Mouse (Mus musculus) limb, embryonic 12.5 days (tissue): ENCODE data around the gene Ahsa1. TPM values are rescaled to one million over a fixed set of nuclear protein-coding genes. Genes with fewer than 3 reads are reported as not detected.

Experiments
- ATAC-seq: fragments of 200-750 bp; cut with Nextera tagmentation; 2 replicates; pipeline ENCODE4 v1.8.0; 2017; ENCODE audit warnings: low read depth, moderate TSS enrichment; ENCODE audit not compliant: insufficient number of reproducible peaks, insufficient read depth, low FRiP score, low TSS enrichment
- H3K27ac ChIP-seq: fragments of 300-500 bp; sonication (generic); 2 replicates; pipeline ENCODE4 v1.5.1; 2016; ENCODE audit warnings: mild to moderate bottlenecking, moderate library complexity
- H3K27me3 ChIP-seq: fragments of 300-500 bp; sonication (generic); 2 replicates; pipeline ENCODE4 v1.6.1; 2016; ENCODE audit warnings: mild to moderate bottlenecking, moderate library complexity
- H3K36me3 ChIP-seq: fragments of 300-500 bp; sonication (generic); 2 replicates; pipeline ENCODE4 v1.6.1; 2016; ENCODE audit warnings: mild to moderate bottlenecking, moderate library complexity
- H3K4me1 ChIP-seq: fragments of 300-500 bp; sonication (generic); replicated peaks from 2 replicates; pipeline ENCODE4 v1.6.1; 2016
- H3K4me2 ChIP-seq: fragments of 300-500 bp; sonication (generic); 2 replicates; pipeline ENCODE4 v1.6.1; 2016; ENCODE audit warnings: mild to moderate bottlenecking, moderate library complexity
- H3K4me3 ChIP-seq: fragments of 300-500 bp; sonication (generic); replicated peaks from 2 replicates; pipeline ENCODE4 v1.5.1; 2016; ENCODE audit warnings: mild to moderate bottlenecking
- H3K9ac ChIP-seq: fragments of 300-500 bp; sonication (generic); replicated peaks from 2 replicates; pipeline ENCODE4 v1.6.1; 2016; ENCODE audit warnings: mild to moderate bottlenecking, moderate library complexity
- H3K9me3 ChIP-seq: fragments of 300-500 bp; sonication (generic); 2 replicates; pipeline ENCODE4 v1.6.1; 2016; ENCODE audit warnings: mild to moderate bottlenecking, moderate library complexity
- WGBS: fragments of 180-500 bp; shearing (Covaris S2); methylation state at CpG from one replicate; pipeline ENCODE4 v1.1.7; 2016; 5-methylcytosine and 5-hydroxymethylcytosine counted together
- polyA plus RNA-seq: library from polyadenylated mRNA; unstranded; fragments of >200 nt; fragmentation: Nextera tagmentation; extraction: Ambion mirVana; gene quantifications from 2 replicates; pipeline ENCODE4 v1.2.1, GENCODE M21; 2016

The Ahsa1 gene
- polyA plus RNA-seq, 1 experiment from 2014 or later: 227 TPM

- Histone ChIP-seq H3K4me1 (peaks cover 10% of the 10 kb centered on the region), H3K4me3 (no peak overlapping the region), H3K27ac (no peak overlapping the region), H3K36me3 (no peaks in the 10 kb centered on the region), H3K9me3 (no peaks in the 10 kb centered on the region), H3K4me2 (no peak overlapping the region), H3K9ac (no peak overlapping the region), H3K27me3 (no peaks in the 10 kb centered on the region)
- 91% methylated on average over 4 of the region's 4 CpGs for WGBS
- ATAC-seq: no peak
Observed at GRCm38 (mm10) chr12:87282743-87283142, 16.5 kb downstream of the Ahsa1 start.

- Histone ChIP-seq H3K9ac (no peak overlapping the region), H3K27me3 (no peaks in the 10 kb centered on the region), H3K27ac (no peak overlapping the region), H3K4me2 (no peak overlapping the region), H3K4me3 (no peak overlapping the region), H3K36me3 (no peaks in the 10 kb centered on the region), H3K4me1 (peaks cover 4% of the 10 kb centered on the region; the same call in 1 of the 2 replicates), H3K9me3 (peaks cover 5% of the 10 kb centered on the region; the same call in 1 of the 2 replicates)
- ATAC-seq: no peak
- 71% methylated on average over 7 of the region's 7 CpGs for WGBS
Observed at GRCm38 (mm10) chr12:87283706-87284105, 17.4 kb downstream of the Ahsa1 start.

- Histone ChIP-seq H3K27me3 (no peaks in the 10 kb centered on the region), H3K27ac (no peak overlapping the region), H3K4me1 (no peaks in the 10 kb centered on the region), H3K36me3 (no peaks in the 10 kb centered on the region), H3K9ac (no peak overlapping the region), H3K4me2 (no peak overlapping the region), H3K4me3 (no peak overlapping the region), H3K9me3 (peaks cover 5% of the 10 kb centered on the region; the same call in 1 of the 2 replicates)
- 74% methylated on average over 4 of the region's 4 CpGs for WGBS
- no peak for ATAC-seq
Observed at GRCm38 (mm10) chr12:87284268-87284667, 18.0 kb downstream of the Ahsa1 start.

GRCm38 (mm10) chr12:87284726-87285125 is 18.4 kb downstream of the Ahsa1 start:
- Histone ChIP-seq H3K27me3 (no peaks in the 10 kb centered on the region), H3K9ac (no peak overlapping the region), H3K27ac (no peak overlapping the region), H3K9me3 (peaks cover 5% of the 10 kb centered on the region; the same call in 1 of the 2 replicates), H3K36me3 (no peaks in the 10 kb centered on the region), H3K4me2 (no peak overlapping the region), H3K4me1 (no peaks in the 10 kb centered on the region), H3K4me3 (no peak overlapping the region)
- ATAC-seq: no peak
- 89% methylated on average over 5 of the region's 5 CpGs for WGBS

GRCm38 (mm10) chr12:87289100-87289499 is 22.8 kb downstream of the Ahsa1 start:
- WGBS: 89% methylated on average over 5 of the region's 5 CpGs
- H3K27ac ChIP-seq: no peak overlapping the region

GRCm38 (mm10) chr12:87293934-87294333 is 27.7 kb downstream of the Ahsa1 start:
- ATAC-seq: 0 out of 2 replicates have a peak, but pooled peaks have one; percentile 43
- 73% methylated on average over 6 of the region's 6 CpGs for WGBS
- Histone ChIP-seq H3K9ac (no peak overlapping the region), H3K4me2 (no peak overlapping the region), H3K4me3 (no peak overlapping the region), H3K36me3 (no peaks in the 10 kb centered on the region), H3K4me1 (no peaks in the 10 kb centered on the region; the same call in 1 of the 2 replicates), H3K9me3 (no peaks in the 10 kb centered on the region), H3K27ac (no peak overlapping the region), H3K27me3 (peaks cover 9% of the 10 kb centered on the region)

More at GRCm38 (mm10) chr12:87289100-87289499, 22.8 kb downstream of the Ahsa1 start:
- no peak for ATAC-seq
- no peaks in the 10 kb centered on the region for H3K27me3 ChIP-seq
- no peak overlapping the region for H3K9ac ChIP-seq
- H3K4me3 ChIP-seq: no peak overlapping the region
- no peaks in the 10 kb centered on the region for H3K36me3 ChIP-seq
- H3K9me3 ChIP-seq: peaks cover 5% of the 10 kb centered on the region; the same call in 1 of the 2 replicates
- no peaks in the 10 kb centered on the region for H3K4me1 ChIP-seq
- no peak overlapping the region for H3K4me2 ChIP-seq

- Histone ChIP-seq H3K36me3 (no peaks in the 10 kb centered on the region), H3K27me3 (peaks cover 38% of the 10 kb centered on the region), H3K4me1 (peaks cover 5% of the 10 kb centered on the region), H3K27ac (no peak overlapping the region), H3K4me3 (peak overlapping the region; percentile 71), H3K4me2 (peak overlapping the region; percentile 93), H3K9me3 (no peaks in the 10 kb centered on the region), H3K9ac (peak overlapping the region; percentile 77)
- ATAC-seq: no peak
- 9% methylated on average over 29 of the region's 29 CpGs for WGBS
Observed at GRCm38 (mm10) chr12:87299037-87299656, 32.9 kb downstream of the Ahsa1 start.

- peak within 1 kb of the TSS; percentile 77 for H3K9ac ChIP-seq
- peaks cover 5% of the 10 kb centered on the region for H3K4me1 ChIP-seq
- H3K36me3 ChIP-seq: no peaks in the 10 kb centered on the region
- H3K27me3 ChIP-seq: peaks cover 38% of the 10 kb centered on the region
- ATAC-seq: peak; percentile 66; the same call in 1 of the 2 replicates
- WGBS: under 1% methylated on average over 86 of the region's 86 CpGs
- H3K27ac ChIP-seq: no peak within 1 kb of the TSS
- no peaks in the 10 kb centered on the region for H3K9me3 ChIP-seq
- H3K4me3 ChIP-seq: peak within 1 kb of the TSS; percentile 71
- peak within 1 kb of the TSS; percentile 93 for H3K4me2 ChIP-seq
Observed at GRCm38 (mm10) chr12:87299657-87300440, 33.6 kb downstream of the Ahsa1 start, which contains the start of gene Ism2. Gene Ism2, minus strand, starts transcription at chr12:87299705.

GRCm38 (mm10) chr12:87300441-87300690 is 34.1 kb downstream of the Ahsa1 start:
- Histone ChIP-seq H3K27ac (no peak overlapping the region), H3K4me3 (peak overlapping the region; percentile 71)
- no peak for ATAC-seq

GRCm38 (mm10) chr12:87301189-87301588 is 34.9 kb downstream of the Ahsa1 start:
- 51% methylated on average over 4 of the region's 4 CpGs for WGBS
- Histone ChIP-seq H3K27ac (no peak overlapping the region), H3K36me3 (no peaks in the 10 kb centered on the region), H3K4me2 (no peak overlapping the region), H3K4me1 (peaks cover 5% of the 10 kb centered on the region), H3K4me3 (no peak overlapping the region), H3K9ac (no peak overlapping the region), H3K9me3 (no peaks in the 10 kb centered on the region), H3K27me3 (peaks cover 38% of the 10 kb centered on the region)
- no peak for ATAC-seq

More at GRCm38 (mm10) chr12:87300441-87300690, 34.1 kb downstream of the Ahsa1 start:
- peaks cover 38% of the 10 kb centered on the region for H3K27me3 ChIP-seq
- no peaks in the 10 kb centered on the region for H3K9me3 ChIP-seq
- no peaks in the 10 kb centered on the region for H3K36me3 ChIP-seq
- peaks cover 5% of the 10 kb centered on the region for H3K4me1 ChIP-seq
- H3K4me2 ChIP-seq: peak overlapping the region; percentile 93
- H3K9ac ChIP-seq: peak overlapping the region; percentile 77
- under 1% methylated on average over 9 of the region's 9 CpGs for WGBS

GRCm38 (mm10) chr12:87305767-87306583 is 39.7 kb downstream of the Ahsa1 start:
- peaks cover 26% of the 10 kb centered on the region for H3K36me3 ChIP-seq
- no peak overlapping the region for H3K4me2 ChIP-seq
- WGBS: 39% methylated on average over 13 of the region's 13 CpGs
- no peaks in the 10 kb centered on the region for H3K4me1 ChIP-seq
- no peak overlapping the region for H3K27ac ChIP-seq
- peaks cover 9% of the 10 kb centered on the region; the same call in 1 of the 2 replicates for H3K27me3 ChIP-seq
- H3K9me3 ChIP-seq: no peaks in the 10 kb centered on the region
- H3K9ac ChIP-seq: no peak overlapping the region
- H3K4me3 ChIP-seq: no peak overlapping the region
- ATAC-seq: no peak
